Mouse (Mus musculus) Patski (cell line): ENCODE results near the gene Dll1. TPM values are rescaled to one million over a fixed set of nuclear protein-coding genes. Genes with fewer than 3 reads are reported as not detected.

Experiments used
- ATAC-seq: fragments of 100-300 bp; one replicate; pipeline ENCODE4 v1.8.0; 2021
- CTCF ChIA-PET: fragments of 350-600 bp; sonication (Branson Sonifier 250); formaldehyde crosslinking; loops from one replicate; lab custom pipeline; 2022; ENCODE audit warnings: inconsistent platforms; lab: Charles Lee
- POLR2A ChIA-PET: fragments of 350-600 bp; sonication (Branson Sonifier 250); formaldehyde crosslinking; loops from one replicate; lab custom pipeline; 2022; ENCODE audit warnings: antibody characterized with exemption, inconsistent platforms; lab: Charles Lee
- DNase-seq: peaks from one replicate; pipeline ENCODE4 v3.0.0-alpha.2; 2011; ENCODE audit warnings: low read depth, low spot score
- H3K27me3 ChIP-seq: fragments of 371-371 bp; one replicate; pipeline ENCODE4 v1.5.1; 2021
- CTCF ChIP-seq: fragments of 100-300 bp; IDR thresholded peaks from one replicate; pipeline ENCODE4 v1.5.1; 2021
- in situ Hi-C: fragments of 300-500 bp; cut with MboI; formaldehyde crosslinking; loops from 3 replicates; pipeline ENCODE4 v1.11.1; 2018; ENCODE audit warnings: low pct_unique_long_range_greater_than_20kb, mixed read lengths
- polyA plus RNA-seq: library from polyadenylated mRNA; unstranded; gene quantifications from one replicate; pipeline ENCODE4 v1.2.3, GENCODE M21; 2021

The Dll1 gene
- polyA plus RNA-seq, 1 experiment from 2014 or later, result 19.7 TPM

GRCm38 (mm10) chr17:15371967-15372835, 4.5 kb downstream of the Dll1 start:
- ATAC-seq, result no peak

GRCm38 (mm10) chr17:15370401-15370800, 6.3 kb downstream of the Dll1 start:
- DNase-seq, result no peak
- in situ Hi-C loops, result no loop called here
- ChIA-PET POLR2A (interaction anchor here (1.1 kb wide), 1 partner anchor 68 kb away, joined by 4 read pairs; no protein-coding TSS in a partner anchor), CTCF (interaction anchor here (1.1 kb wide), 1 partner anchor 305 kb away, joined by 3 read pairs; no protein-coding TSS in a partner anchor)
- no peak for TF ChIP-seq CTCF
- ATAC-seq, result no peak
- no peaks in the 10 kb centered on the region for H3K27me3 ChIP-seq

More at GRCm38 (mm10) chr17:15371967-15372835, 4.5 kb downstream of the Dll1 start:
- in situ Hi-C loops, result no loop called here
- no peak for TF ChIP-seq CTCF
- H3K27me3 ChIP-seq, result no peaks in the 10 kb centered on the region
- ChIA-PET POLR2A (interaction anchor here (1.0 kb wide), 1 partner anchor 8 kb away, joined by 3 read pairs; no protein-coding TSS in a partner anchor), CTCF (no interaction called here)
- DNase-seq, result no peak

GRCm38 (mm10) chr17:15365650-15366049, 11.0 kb downstream of the Dll1 start:
- DNase-seq, result no peak
- H3K27me3 ChIP-seq, result no peaks in the 10 kb centered on the region
- POLR2A ChIA-PET, result no interaction called here
- in situ Hi-C loops, result no loop called here
- TF ChIP-seq CTCF, result no peak
- ATAC-seq, result peak; percentile 37
- CTCF ChIA-PET, result interaction anchor here (1.1 to 2.7 kb wide), 3 partner anchors 9 to 16 kb away, joined by 3 to 7 read pairs (median 3); no protein-coding TSS in a partner anchor

- DNase-seq (no peak), ATAC-seq (no peak)
- ChIA-PET POLR2A (interaction anchor here (1.0 kb wide), 1 partner anchor 9 kb away, joined by 3 read pairs; no protein-coding TSS in a partner anchor), CTCF (no interaction called here)
- in situ Hi-C loops, result no loop called here
- H3K27me3 ChIP-seq, result no peaks in the 10 kb centered on the region
- TF ChIP-seq CTCF, result no peak
Observed at GRCm38 (mm10) chr17:15363656-15364055, 13.0 kb downstream of the Dll1 start.

GRCm38 (mm10) chr17:15357071-15357470, 19.6 kb downstream of the Dll1 start:
- no peaks in the 10 kb centered on the region for H3K27me3 ChIP-seq
- ChIA-PET CTCF (interaction anchor here (0.6 to 1.3 kb wide), 3 partner anchors 9 to 269 kb away, joined by 3 read pairs; no protein-coding TSS in a partner anchor), POLR2A (interaction anchor here (1.3 kb wide), 1 partner anchor 32 kb away, joined by 3 read pairs; no protein-coding TSS in a partner anchor)
- in situ Hi-C loops, result no loop called here
- TF ChIP-seq CTCF, result no peak
- DNase-seq (no peak), ATAC-seq (peak; percentile 44)

GRCm38 (mm10) chr17:15356526-15356925, 20.1 kb downstream of the Dll1 start:
- H3K27me3 ChIP-seq, result no peaks in the 10 kb centered on the region
- no peak for TF ChIP-seq CTCF
- in situ Hi-C loops, result no loop called here
- no peak for ATAC-seq
- ChIA-PET POLR2A (interaction anchor here (1.3 kb wide), 1 partner anchor 32 kb away, joined by 3 read pairs; no protein-coding TSS in a partner anchor), CTCF (interaction anchor here (0.9 to 1.3 kb wide), 3 partner anchors 10 to 21 kb away, joined by 3 read pairs; no protein-coding TSS in a partner anchor)
- no peak for DNase-seq

GRCm38 (mm10) chr17:15355072-15355471, 21.6 kb downstream of the Dll1 start:
- TF ChIP-seq CTCF, result no peak
- DNase-seq, result no peak
- CTCF ChIA-PET, result no interaction called here
- POLR2A ChIA-PET, result no interaction called here
- H3K27me3 ChIP-seq, result no peaks in the 10 kb centered on the region
- in situ Hi-C loops, result no loop called here
- no peak for ATAC-seq

- in situ Hi-C loops, result no loop called here
- TF ChIP-seq CTCF, result no peak
- POLR2A ChIA-PET, result no interaction called here
- no peak for DNase-seq
- no peak for ATAC-seq
- H3K27me3 ChIP-seq, result no peaks in the 10 kb centered on the region
- CTCF ChIA-PET, result interaction anchor here (1.0 kb wide), 2 partner anchors 24 to 114 kb away, joined by 3 read pairs; no protein-coding TSS in a partner anchor
Observed at GRCm38 (mm10) chr17:15354006-15354405, 22.7 kb downstream of the Dll1 start.

GRCm38 (mm10) chr17:15352869-15353610, 23.6 kb downstream of the Dll1 start:
- DNase-seq, result no peak
- CTCF ChIA-PET, result interaction anchor here (1.2 kb wide), 2 partner anchors 13 to 288 kb away, joined by 3 to 7 read pairs; no protein-coding TSS in a partner anchor

GRCm38 (mm10) chr17:15350152-15350551, 26.5 kb downstream of the Dll1 start:
- H3K27me3 ChIP-seq, result no peaks in the 10 kb centered on the region
- no peak for TF ChIP-seq CTCF
- DNase-seq (no peak), ATAC-seq (no peak)
- in situ Hi-C loops, result no loop called here
- CTCF ChIA-PET, result interaction anchor here (1.5 kb wide), 2 partner anchors 16 kb away, joined by 3 to 5 read pairs; no protein-coding TSS in a partner anchor
- POLR2A ChIA-PET, result no interaction called here

More at GRCm38 (mm10) chr17:15352869-15353610, 23.6 kb downstream of the Dll1 start:
- ATAC-seq, result peak; percentile 87
- POLR2A ChIA-PET, result no interaction called here
- H3K27me3 ChIP-seq, result no peaks in the 10 kb centered on the region
- no peak for TF ChIP-seq CTCF
- in situ Hi-C loops, result no loop called here
